Mouse (Mus musculus) olfactory bulb, adult 2 months (tissue): ENCODE measurements around the gene B4galt1. TPM values are rescaled to one million over a fixed set of nuclear protein-coding genes. Genes with fewer than 3 reads are reported as not detected.

Source experiments
- H3K27ac ChIP-seq: fragments of 200-500 bp; 2 replicates; pipeline ENCODE4 v1.5.1; 2012; ENCODE audit warnings: low read depth, low read length; ENCODE audit not compliant: insufficient read depth
- H3K4me1 ChIP-seq: fragments of 200-500 bp; 2 replicates; pipeline ENCODE4 v1.6.1; 2012; ENCODE audit warnings: low read length; ENCODE audit not compliant: control insufficient read depth, insufficient read depth
- H3K4me3 ChIP-seq: fragments of 200-500 bp; 2 replicates; pipeline ENCODE4 v1.5.1; 2012; ENCODE audit warnings: mild to moderate bottlenecking, low read depth, low read length, moderate library complexity; ENCODE audit not compliant: insufficient read depth
- CTCF ChIP-seq: fragments of 200-500 bp; IDR thresholded peaks from 2 replicates; pipeline ENCODE4 v1.5.1; 2012; ENCODE audit warnings: low read depth, mild to moderate bottlenecking, low read length, moderate library complexity; ENCODE audit not compliant: insufficient read depth
- POLR2A ChIP-seq: fragments of 200-500 bp; IDR thresholded peaks from 2 replicates; pipeline ENCODE4 v1.6.1; 2012; ENCODE audit warnings: mild to moderate bottlenecking, low read depth, low read length, moderate library complexity; ENCODE audit not compliant: insufficient read depth
- WGBS: fragments of 180-500 bp; shearing (Covaris S2); methylation state at CpG from one replicate; pipeline ENCODE4 v1.1.7; 2018; 5-methylcytosine and 5-hydroxymethylcytosine counted together
- polyA plus RNA-seq: library from polyadenylated mRNA; stranded (reverse); fragments of >200 nt; gene quantifications from 2 replicates; pipeline ENCODE4 v1.2.4, GENCODE M21; 2012; ENCODE audit warnings: low replicate concordance; ENCODE audit not compliant: missing spikeins, insufficient read depth, insufficient read length

The B4galt1 gene
- polyA plus RNA-seq, 1 experiment = not detected

GRCm38 (mm10) chr4:40874794-40875552 lies 21.2 kb upstream of the B4galt1 start:
- Histone ChIP-seq H3K4me1 (peaks cover 13% of the 10 kb centered on the region), H3K4me3 (no peak overlapping the region), H3K27ac (no peak overlapping the region)
- WGBS = 89% methylated on average over 5 of the region's 5 CpGs
- TF ChIP-seq POLR2A (no peak), CTCF (no peak)

GRCm38 (mm10) chr4:40874151-40874600 lies 20.4 kb upstream of the B4galt1 start:
- no peak overlapping the region for H3K4me3 ChIP-seq
- peaks cover 13% of the 10 kb centered on the region for H3K4me1 ChIP-seq
- H3K27ac ChIP-seq = no peak overlapping the region
- TF ChIP-seq POLR2A (no peak), CTCF (no peak)
- WGBS = 46% methylated on average over 6 of the region's 6 CpGs

- H3K4me1 ChIP-seq = peaks cover 13% of the 10 kb centered on the region
- WGBS = 87% methylated on average over 2 of the region's 2 CpGs
- no peak overlapping the region for H3K4me3 ChIP-seq
- TF ChIP-seq POLR2A (no peak), CTCF (no peak)
- no peak overlapping the region for H3K27ac ChIP-seq
These were observed 19.5 kb upstream of the B4galt1 start for GRCm38 (mm10) chr4:40873320-40873719.

DNA sequence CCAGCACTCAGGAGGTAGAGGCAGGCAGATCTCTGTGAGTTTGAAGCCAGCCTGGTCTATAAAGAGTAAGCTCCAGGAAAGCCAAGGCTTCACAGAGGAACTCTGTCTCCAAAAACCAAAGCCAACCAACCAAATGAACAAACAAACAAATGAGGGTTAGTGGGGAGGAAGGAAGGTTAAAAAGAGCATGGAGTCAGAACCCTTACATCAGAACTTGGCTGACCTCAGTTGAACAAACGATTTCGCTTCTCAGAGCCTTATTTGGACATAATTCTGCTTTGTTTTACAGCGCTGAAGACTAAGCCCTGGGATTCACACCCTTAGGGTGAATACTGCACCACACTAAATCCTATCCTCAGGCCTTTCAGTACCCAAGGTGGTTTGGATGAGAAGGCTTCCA lies 18.3 kb upstream of the B4galt1 start:
- Histone ChIP-seq H3K4me3 (no peak overlapping the region), H3K4me1 (peaks cover 9% of the 10 kb centered on the region), H3K27ac (no peak overlapping the region)
- TF ChIP-seq POLR2A (no peak), CTCF (no peak)
- WGBS = 91% methylated on average over 3 of the region's 3 CpGs

DNA sequence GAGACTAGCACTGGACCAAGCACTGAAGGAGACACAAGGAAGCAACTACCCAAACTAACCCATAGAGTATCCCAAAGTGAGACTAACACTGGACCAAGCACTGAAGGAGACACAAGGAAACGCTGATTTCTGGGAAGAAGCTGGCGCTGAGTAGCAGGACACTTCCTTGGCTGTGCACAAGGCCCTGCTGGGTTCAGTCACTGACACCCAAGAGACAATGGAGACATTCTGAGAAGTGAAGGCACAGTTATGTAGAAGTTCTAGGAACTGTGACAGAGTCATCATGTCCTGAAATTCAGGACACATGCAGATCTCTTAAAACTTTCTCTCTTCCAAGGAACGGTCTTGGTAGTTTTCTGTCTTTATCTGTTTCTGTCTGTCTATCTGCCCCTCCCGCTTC lies 16.4 kb upstream of the B4galt1 start:
- WGBS = 96% methylated on average over 4 of the region's 4 CpGs
- no peak overlapping the region for H3K27ac ChIP-seq
- H3K4me1 ChIP-seq = peaks cover 6% of the 10 kb centered on the region; the same call in 1 of the 2 replicates
- TF ChIP-seq CTCF (no peak), POLR2A (no peak)
- H3K4me3 ChIP-seq = no peak overlapping the region

- 46% methylated on average over 13 of the region's 13 CpGs for WGBS
- no peak overlapping the region for H3K27ac ChIP-seq
These were observed 14.9 kb upstream of the B4galt1 start for GRCm38 (mm10) chr4:40868554-40869232.

GRCm38 (mm10) chr4:40864361-40864760 lies 10.6 kb upstream of the B4galt1 start:
- TF ChIP-seq CTCF (no peak), POLR2A (no peak)
- H3K4me1 ChIP-seq = no peaks in the 10 kb centered on the region
- no peak overlapping the region for H3K4me3 ChIP-seq
- WGBS = 96% methylated on average over 12 of the region's 12 CpGs
- H3K27ac ChIP-seq = no peak overlapping the region

More at GRCm38 (mm10) chr4:40868554-40869232, 14.9 kb upstream of the B4galt1 start:
- no peak for TF ChIP-seq CTCF
- TF ChIP-seq POLR2A = no peak
- Histone ChIP-seq H3K4me3 (no peak overlapping the region), H3K4me1 (0 out of 2 replicates have a peak, but pooled peaks cover 2% of the 10 kb centered on the region)

- no peak overlapping the region for H3K4me3 ChIP-seq
- WGBS = 93% methylated on average over 3 of the region's 3 CpGs
- H3K27ac ChIP-seq = no peak overlapping the region
- no peaks in the 10 kb centered on the region for H3K4me1 ChIP-seq
- no peak for TF ChIP-seq CTCF
- TF ChIP-seq POLR2A = no peak
These were observed 9.5 kb upstream of the B4galt1 start for GRCm38 (mm10) chr4:40863340-40863739.

DNA sequence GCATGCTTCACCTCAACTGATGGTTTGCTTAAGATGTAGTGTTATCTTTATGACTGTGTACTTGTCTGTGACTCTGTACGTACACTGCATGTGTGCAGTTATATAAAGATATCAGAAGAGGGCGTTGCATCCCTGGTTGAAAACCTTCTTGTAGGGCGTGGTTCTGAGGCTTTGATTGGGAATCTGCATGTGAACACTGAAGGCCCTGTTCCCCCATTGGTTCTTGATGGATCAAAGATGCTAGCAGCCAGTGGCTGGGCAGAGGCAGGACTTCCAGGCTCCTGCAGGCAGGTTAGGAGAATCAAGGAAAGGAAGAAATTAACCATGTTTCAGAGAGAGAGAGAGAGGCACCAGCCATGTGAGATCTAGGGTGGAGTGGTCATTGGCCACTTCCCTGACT lies 7.3 kb upstream of the B4galt1 start:
- no peak overlapping the region for H3K4me3 ChIP-seq
- no peak overlapping the region for H3K27ac ChIP-seq
- WGBS = 85% methylated on average over 3 of the region's 3 CpGs
- TF ChIP-seq POLR2A (no peak), CTCF (no peak)
- no peaks in the 10 kb centered on the region for H3K4me1 ChIP-seq
